Mouse (Mus musculus) small intestine, adult 2 months (tissue): ENCODE measurements around the gene Sectm1a. TPM values are rescaled to one million over a fixed set of nuclear protein-coding genes. Genes with fewer than 3 reads are reported as not detected.

Experiments used
- H3K27ac ChIP-seq: fragments of 200-500 bp; 2 replicates; pipeline ENCODE4 v1.5.1; 2012; ENCODE audit warnings: low read depth, low read length, control low read depth, inconsistent platforms; ENCODE audit not compliant: insufficient read depth
- H3K27me3 ChIP-seq: fragments of 200-500 bp; 2 replicates; pipeline ENCODE4 v1.6.1; 2012; ENCODE audit warnings: mild to moderate bottlenecking, moderate library complexity, low read length, inconsistent platforms; ENCODE audit not compliant: control insufficient read depth, insufficient read depth
- H3K36me3 ChIP-seq: fragments of 200-500 bp; 2 replicates; pipeline ENCODE4 v1.6.1; 2012; ENCODE audit warnings: mild to moderate bottlenecking, low read length, control low read depth, inconsistent platforms; ENCODE audit not compliant: control insufficient read depth, insufficient read depth
- H3K4me1 ChIP-seq: fragments of 200-500 bp; 2 replicates; pipeline ENCODE4 v1.6.1; 2012; ENCODE audit warnings: low read length, inconsistent platforms, mixed read lengths; ENCODE audit not compliant: control insufficient read depth, insufficient read depth, insufficient read length
- H3K4me3 ChIP-seq: fragments of 200-500 bp; 2 replicates; pipeline ENCODE4 v1.5.1; 2012; ENCODE audit warnings: low read depth, mild to moderate bottlenecking, control low read depth, inconsistent platforms, low read length, moderate library complexity
- CTCF ChIP-seq: fragments of 200-500 bp; IDR thresholded peaks from 2 replicates; pipeline ENCODE4 v1.5.1; 2012; ENCODE audit warnings: low read depth, mild to moderate bottlenecking, control low read depth, inconsistent platforms, low read length, moderate library complexity, mixed read lengths; ENCODE audit not compliant: insufficient replicate concordance, insufficient read length; ENCODE audit errors: extremely low read depth
- POLR2A ChIP-seq: fragments of 200-500 bp; IDR thresholded peaks from 2 replicates; pipeline ENCODE4 v1.6.1; 2012; ENCODE audit warnings: low read depth, mild to moderate bottlenecking, control low read depth, inconsistent platforms, low read length, moderate library complexity
- WGBS: fragments of 180-500 bp; shearing (Covaris S2); methylation state at CpG from one replicate; pipeline ENCODE4 v1.1.7; 2018; 5-methylcytosine and 5-hydroxymethylcytosine counted together
- polyA plus RNA-seq: library from polyadenylated mRNA; depleted of rRNA; stranded (reverse); fragments of >200 nt; gene quantifications from 2 replicates; pipeline ENCODE4 v1.2.3, GENCODE M21; 2012; rRNA removed

The Sectm1a gene
- polyA plus RNA-seq, result 1.4 and 4.1 TPM in 2 replicates

- no peak within 1 kb of the TSS for H3K4me3 ChIP-seq
- H3K27me3 ChIP-seq, result no peaks in the 10 kb centered on the region
- peaks cover 24% of the 10 kb centered on the region; the same call in 1 of the 2 replicates for H3K4me1 ChIP-seq
- TF ChIP-seq POLR2A (no peak), CTCF (no peak)
- H3K27ac ChIP-seq, result no peak within 1 kb of the TSS
- no peaks in the 10 kb centered on the region for H3K36me3 ChIP-seq
- 66% methylated on average over 3 of the region's 3 CpGs for WGBS
Measured at GRCm38 (mm10) chr11:121081120-121081519, at the start of gene Sectm1a. Gene Sectm1a, minus strand, starts transcription at chr11:121081220.

GRCm38 (mm10) chr11:121129616-121130015 lies 48.6 kb upstream of the Sectm1a start:
- 31% methylated on average over 1 of the region's 1 CpGs for whole genome bisulfite sequencing
- Histone ChIP-seq H3K4me1 (no peaks in the 10 kb centered on the region), H3K36me3 (no peaks in the 10 kb centered on the region), H3K27me3 (no peaks in the 10 kb centered on the region), H3K4me3 (no peak overlapping the region), H3K27ac (no peak overlapping the region)
- TF ChIP-seq CTCF (no peak), POLR2A (no peak)

- Histone ChIP-seq H3K4me3 (no peak overlapping the region), H3K36me3 (no peaks in the 10 kb centered on the region), H3K4me1 (no peaks in the 10 kb centered on the region), H3K27me3 (no peaks in the 10 kb centered on the region), H3K27ac (no peak overlapping the region)
- 93% methylated on average over 3 of the region's 3 CpGs for WGBS
- no peak for TF ChIP-seq CTCF
Measured at GRCm38 (mm10) chr11:121127441-121127840, 46.4 kb upstream of the Sectm1a start.

GRCm38 (mm10) chr11:121126395-121126794 lies 45.4 kb upstream of the Sectm1a start:
- no peak overlapping the region for H3K4me3 ChIP-seq
- no peak overlapping the region for H3K27ac ChIP-seq
- no peaks in the 10 kb centered on the region for H3K27me3 ChIP-seq
- H3K4me1 ChIP-seq, result no peaks in the 10 kb centered on the region
- TF ChIP-seq CTCF (no peak), POLR2A (no peak)
- H3K36me3 ChIP-seq, result no peaks in the 10 kb centered on the region
- WGBS, result 76% methylated on average over 1 of the region's 1 CpGs

GRCm38 (mm10) chr11:121125522-121126172 lies 44.6 kb upstream of the Sectm1a start:
- Histone ChIP-seq H3K27me3 (no peaks in the 10 kb centered on the region), H3K4me1 (no peaks in the 10 kb centered on the region), H3K36me3 (no peaks in the 10 kb centered on the region), H3K4me3 (no peak overlapping the region), H3K27ac (no peak overlapping the region)
- 46% methylated on average over 3 of the region's 3 CpGs for WGBS
- TF ChIP-seq POLR2A, result no peak
- TF ChIP-seq CTCF, result no peak

GRCm38 (mm10) chr11:121123438-121123837 lies 42.4 kb upstream of the Sectm1a start:
- no peak overlapping the region for H3K27ac ChIP-seq
- no peaks in the 10 kb centered on the region for H3K4me1 ChIP-seq
- 90% methylated on average over 4 of the region's 4 CpGs for WGBS
- TF ChIP-seq CTCF, result no peak
- TF ChIP-seq POLR2A, result no peak
- H3K4me3 ChIP-seq, result no peak overlapping the region
- no peaks in the 10 kb centered on the region for H3K36me3 ChIP-seq
- H3K27me3 ChIP-seq, result no peaks in the 10 kb centered on the region

GRCm38 (mm10) chr11:121122024-121122670 lies 41.1 kb upstream of the Sectm1a start:
- H3K27ac ChIP-seq, result no peak overlapping the region
- no peak overlapping the region for H3K4me3 ChIP-seq
- 56% methylated on average over 2 of the region's 2 CpGs for WGBS
- TF ChIP-seq POLR2A (no peak), CTCF (no peak)
- H3K27me3 ChIP-seq, result no peaks in the 10 kb centered on the region
- no peaks in the 10 kb centered on the region for H3K4me1 ChIP-seq
- H3K36me3 ChIP-seq, result no peaks in the 10 kb centered on the region
